Mouse (Mus musculus) MEL (cell line): ENCODE results near the gene Arhgef5. TPM values are rescaled to one million over a fixed set of nuclear protein-coding genes. Genes with fewer than 3 reads are reported as not detected.

ENCODE experiments used
- DNase-seq: peaks from one replicate; pipeline ENCODE4 v3.0.0; 2011; ENCODE audit warnings: low read depth, low spot score
- H3K27ac ChIP-seq: 2 replicates; pipeline ENCODE4 v1.5.1; 2012; ENCODE audit warnings: low read depth, mild to moderate bottlenecking, control low read depth, low read length, moderate library complexity; ENCODE audit not compliant: control insufficient read depth
- H3K27me3 ChIP-seq, 2 experiments: fragments of 150-350 bp in 1 of 2; sonication (generic) in 1 of 2; 2 replicates each; pipeline ENCODE4 v1.6.1; 2012; ENCODE audit warnings: low read length in 2 of 2, mild to moderate bottlenecking in 2 of 2, improper control_type of control experiment in 1 of 2, moderate library complexity in 1 of 2; ENCODE audit not compliant: insufficient read depth in 2 of 2, control insufficient read depth in 1 of 2
- H3K36me3 ChIP-seq, 2 experiments: 2 replicates each; pipeline ENCODE4 v1.6.1; 2012 to 2014; ENCODE audit warnings: low read length in 2 of 2, improper control_type of control experiment in 1 of 2, inconsistent platforms in 1 of 2, mild to moderate bottlenecking in 1 of 2; ENCODE audit not compliant: insufficient read depth in 2 of 2, control insufficient read depth in 1 of 2
- H3K4me1 ChIP-seq, 2 experiments: fragments of 150-350 bp in 1 of 2; sonication (generic) in 1 of 2; 2 replicates each; pipeline ENCODE4 v1.6.1; 2012; ENCODE audit warnings: low read length in 2 of 2, improper control_type of control experiment in 1 of 2, mild to moderate bottlenecking in 1 of 2; ENCODE audit not compliant: insufficient read depth in 2 of 2, control insufficient read depth in 1 of 2
- H3K4me3 ChIP-seq, 2 experiments: fragments of 150-350 bp in 1 of 2; sonication (generic) in 1 of 2; 2 replicates each; pipeline ENCODE4 v1.5.1; 2012; ENCODE audit warnings: low read depth in 2 of 2, low read length in 2 of 2, mild to moderate bottlenecking in 2 of 2, moderate library complexity in 2 of 2, control low read depth in 1 of 2, improper control_type of control experiment in 1 of 2; ENCODE audit not compliant: control insufficient read depth in 1 of 2, insufficient read depth in 1 of 2
- H3K79me2 ChIP-seq: 2 replicates; pipeline ENCODE4 v1.6.1; 2012; ENCODE audit warnings: mild to moderate bottlenecking, low read length, moderate library complexity; ENCODE audit not compliant: control insufficient read depth, poor library complexity, insufficient read depth
- H3K9ac ChIP-seq: 2 replicates; pipeline ENCODE4 v1.6.1; 2012; ENCODE audit warnings: low read depth, mild to moderate bottlenecking, control low read depth, low read length, moderate library complexity; ENCODE audit not compliant: control insufficient read depth, poor library complexity, severe bottlenecking
- H3K9me3 ChIP-seq: fragments of 150-350 bp; sonication (generic); replicated peaks from 2 replicates; pipeline ENCODE4 v1.6.1; 2012; ENCODE audit warnings: mild to moderate bottlenecking, low read length, improper control_type of control experiment, moderate library complexity; ENCODE audit not compliant: insufficient read depth
- BHLHE40 ChIP-seq: IDR thresholded peaks from 2 replicates; pipeline ENCODE4 v1.6.1; 2012; ENCODE audit warnings: low read depth, mild to moderate bottlenecking, inconsistent platforms, low read length, improper control_type of control experiment, borderline replicate concordance
- CHD2 ChIP-seq: IDR thresholded peaks from 2 replicates; pipeline ENCODE4 v1.6.1; 2011; ENCODE audit warnings: low read length, improper control_type of control experiment
- CTCF ChIP-seq, 3 experiments: IDR thresholded peaks in 2 of 3; conservative IDR thresholded peaks in 1 of 3; 2 replicates each; pipeline ENCODE4 v1.5.1; 2011 to 2012; ENCODE audit warnings: low read length in 3 of 3, low read depth in 2 of 3, mild to moderate bottlenecking in 2 of 3, improper control_type of control experiment in 1 of 3, inconsistent platforms in 1 of 3, mixed read lengths in 1 of 3, moderate library complexity in 1 of 3; ENCODE audit not compliant: control insufficient read depth in 1 of 3, insufficient read depth in 1 of 3, poor library complexity in 1 of 3, severe bottlenecking in 1 of 3
- E2F4 ChIP-seq: IDR thresholded peaks from 2 replicates; pipeline ENCODE4 v1.6.1; 2011; ENCODE audit warnings: low read depth, low read length, improper control_type of control experiment, borderline replicate concordance
- ELF1 ChIP-seq: IDR thresholded peaks from 2 replicates; pipeline ENCODE4 v1.6.1; 2014; ENCODE audit warnings: low read depth, mild to moderate bottlenecking, inconsistent platforms, low read length, improper control_type of control experiment, moderate library complexity
- GABPA ChIP-seq: IDR thresholded peaks from 2 replicates; pipeline ENCODE4 v1.6.1; 2012; ENCODE audit warnings: low read depth, mild to moderate bottlenecking, inconsistent platforms, low read length, improper control_type of control experiment, moderate library complexity
- KAT2A ChIP-seq: conservative IDR thresholded peaks from 2 replicates; pipeline ENCODE4 v1.6.1; 2012; ENCODE audit warnings: low read depth, low read length, improper control_type of control experiment, inconsistent platforms
- MAFK ChIP-seq: IDR thresholded peaks from 2 replicates; pipeline ENCODE4 v1.6.1; 2011; ENCODE audit warnings: low read depth, mild to moderate bottlenecking, low read length, improper control_type of control experiment, borderline replicate concordance
- MAX ChIP-seq: IDR thresholded peaks from 2 replicates; pipeline ENCODE4 v1.6.1; 2011; ENCODE audit warnings: low read length, improper control_type of control experiment
- MAZ ChIP-seq: IDR thresholded peaks from 2 replicates; pipeline ENCODE4 v1.6.1; 2012; ENCODE audit warnings: low read depth, mild to moderate bottlenecking, inconsistent platforms, low read length, improper control_type of control experiment
- MEF2A ChIP-seq: IDR thresholded peaks from 2 replicates; pipeline ENCODE4 v1.6.1; 2014; ENCODE audit warnings: low read depth, mild to moderate bottlenecking, inconsistent platforms, low read length, improper control_type of control experiment; ENCODE audit not compliant: poor library complexity, insufficient replicate concordance, severe bottlenecking; ENCODE audit errors: extremely low read depth
- MXI1 ChIP-seq: IDR thresholded peaks from 2 replicates; pipeline ENCODE4 v1.6.1; 2011; ENCODE audit warnings: mild to moderate bottlenecking, low read depth, low read length, improper control_type of control experiment
- MYB ChIP-seq: IDR thresholded peaks from 2 replicates; pipeline ENCODE4 v1.6.1; 2011; ENCODE audit warnings: mild to moderate bottlenecking, low read depth, low read length, improper control_type of control experiment
- MYC ChIP-seq: IDR thresholded peaks from 2 replicates; pipeline ENCODE4 v1.6.1; 2011; ENCODE audit warnings: low read depth, mild to moderate bottlenecking, low read length, improper control_type of control experiment, moderate library complexity
- NRF1 ChIP-seq: IDR thresholded peaks from 2 replicates; pipeline ENCODE4 v1.6.1; 2014; ENCODE audit warnings: low read depth, mild to moderate bottlenecking, inconsistent platforms, low read length, improper control_type of control experiment, moderate library complexity; ENCODE audit not compliant: poor library complexity, insufficient read depth, severe bottlenecking
- POLR2AphosphoS2 ChIP-seq: IDR thresholded peaks from 2 replicates; pipeline ENCODE4 v1.6.1; 2011; ENCODE audit warnings: low read length, improper control_type of control experiment
- POLR2AphosphoS5 ChIP-seq: IDR thresholded peaks from 2 replicates; pipeline ENCODE4 v1.6.1; 2012; ENCODE audit warnings: low read depth, borderline replicate concordance, mild to moderate bottlenecking, inconsistent platforms, low read length, moderate library complexity, mixed read lengths
- TCF12 ChIP-seq: IDR thresholded peaks from 2 replicates; pipeline ENCODE4 v1.6.1; 2014; ENCODE audit warnings: low read depth, mild to moderate bottlenecking, inconsistent platforms, low read length, improper control_type of control experiment, moderate library complexity
- UBTF ChIP-seq: IDR thresholded peaks from 2 replicates; pipeline ENCODE4 v1.6.1; 2012; ENCODE audit warnings: low read depth, mild to moderate bottlenecking, inconsistent platforms, low read length, improper control_type of control experiment, moderate library complexity, borderline replicate concordance; ENCODE audit not compliant: insufficient read depth
- USF1 ChIP-seq: IDR thresholded peaks from 2 replicates; pipeline ENCODE4 v1.6.1; 2014; ENCODE audit warnings: low read depth, mild to moderate bottlenecking, inconsistent platforms, low read length, improper control_type of control experiment, moderate library complexity
- ZMIZ1 ChIP-seq: IDR thresholded peaks from 2 replicates; pipeline ENCODE4 v1.6.1; 2012; ENCODE audit warnings: low read depth, mild to moderate bottlenecking, inconsistent platforms, low read length, improper control_type of control experiment, moderate library complexity
- polyA plus RNA-seq, 2 experiments: library from polyadenylated mRNA; stranded (reverse) in 1 of 2; unstranded in 1 of 2; fragments of >175 nt in 1 of 2; fragments of >200 nt in 1 of 2; gene quantifications; 2 replicates each; pipeline versions ENCODE4 v1.2.1 to v1.2.4; 2012; ENCODE audit warnings: low replicate concordance in 2 of 2, low read depth in 1 of 2; ENCODE audit not compliant: insufficient read length in 2 of 2, insufficient read depth in 1 of 2, missing spikeins in 1 of 2
- total RNA-seq: library from RNA; depleted of rRNA; stranded (reverse); fragments of 300-350 nt; gene quantifications from 2 replicates; pipeline ENCODE4 v1.2.3, GENCODE M21; 2012

The Arhgef5 gene
- total and polyA plus RNA-seq, 3 experiments = not detected

- no peak overlapping the region for H3K9ac ChIP-seq
- H3K9me3 ChIP-seq = no peaks in the 10 kb centered on the region
- H3K4me1 ChIP-seq = no peaks in the 10 kb centered on the region
- no peak overlapping the region for H3K4me3 ChIP-seq
- no peak for TF ChIP-seq ZMIZ1
- TF ChIP-seq CTCF (IDR thresholded peaks at IDR 0.05 in 2 of 3, conservative IDR thresholded peaks at IDR 0.05 in 1 of 3; ENCODE audit: control insufficient read depth in 1 of 3, insufficient read depth in 1 of 3, low read depth in 2 of 3, low read length in 3 of 3, poor library complexity in 1 of 3, severe bottlenecking in 1 of 3) = no peak
- TF ChIP-seq POLR2AphosphoS5 = no peak
- no peak for TF ChIP-seq TCF12
- no peak for TF ChIP-seq GABPA
- no peak for TF ChIP-seq BHLHE40
- no peak for TF ChIP-seq KAT2A
- no peaks in the 10 kb centered on the region for H3K27me3 ChIP-seq
- H3K79me2 ChIP-seq = no peaks in the 10 kb centered on the region
- H3K36me3 ChIP-seq = no peaks in the 10 kb centered on the region
- DNase-seq = no peak
- H3K27ac ChIP-seq = no peak overlapping the region
These were observed 8.7 kb downstream of the Arhgef5 start for GRCm38 (mm10) chr6:43274123-43274522.

- Histone ChIP-seq H3K4me3 (no peak overlapping the region), H3K9me3 (no peaks in the 10 kb centered on the region), H3K79me2 (no peaks in the 10 kb centered on the region), H3K27me3 (no peaks in the 10 kb centered on the region), H3K9ac (no peak overlapping the region), H3K36me3 (no peaks in the 10 kb centered on the region), H3K4me1 (no peaks in the 10 kb centered on the region), H3K27ac (no peak overlapping the region)
- no peak for DNase-seq
- no peak for TF ChIP-seq BHLHE40
- TF ChIP-seq CTCF (IDR thresholded peaks at IDR 0.05 in 2 of 3, conservative IDR thresholded peaks at IDR 0.05 in 1 of 3; ENCODE audit: control insufficient read depth in 1 of 3, insufficient read depth in 1 of 3, low read depth in 2 of 3, low read length in 3 of 3, poor library complexity in 1 of 3, severe bottlenecking in 1 of 3) = peak in 1 of 3 experiments; percentile 21; a peak in 1 of 6 replicates
These were observed 12.9 kb downstream of the Arhgef5 start for GRCm38 (mm10) chr6:43278247-43278646.

GRCm38 (mm10) chr6:43280481-43280880, 15.1 kb downstream of the Arhgef5 start:
- no peaks in the 10 kb centered on the region for H3K36me3 ChIP-seq
- no peaks in the 10 kb centered on the region for H3K9me3 ChIP-seq
- no peaks in the 10 kb centered on the region for H3K27me3 ChIP-seq
- H3K4me1 ChIP-seq = no peaks in the 10 kb centered on the region
- H3K79me2 ChIP-seq = no peaks in the 10 kb centered on the region
- no peak for TF ChIP-seq MXI1
- no peak for TF ChIP-seq UBTF
- TF ChIP-seq MAFK = no peak
- no peak for TF ChIP-seq GABPA
- TF ChIP-seq MYB = no peak
- TF ChIP-seq NRF1 = no peak
- TF ChIP-seq USF1 = no peak
- no peak for TF ChIP-seq E2F4
- TF ChIP-seq MEF2A = no peak
- no peak for TF ChIP-seq MYC
- TF ChIP-seq CHD2 = no peak
- no peak for TF ChIP-seq POLR2AphosphoS2
- no peak for TF ChIP-seq ELF1
- TF ChIP-seq MAZ = no peak
- no peak for TF ChIP-seq MAX
- no peak overlapping the region for H3K9ac ChIP-seq
- no peak overlapping the region for H3K4me3 ChIP-seq
- no peak for DNase-seq
- H3K27ac ChIP-seq = no peak overlapping the region
